Mouse (Mus musculus): ENCODE measurements around the gene Sema6b. TPM values are rescaled to one million over a fixed set of nuclear protein-coding genes. Genes with fewer than 3 reads are reported as not detected.
"Not testable (repeated sequence)": the region's sequence is repeated elsewhere in the genome, so short reads cannot be mapped to it uniquely, and the experiment has no call there.

Sema6b gene
- total and polyA plus RNA-seq, 2 experiments from 2014 or later: 13.2 to 91.6 TPM

- no peak for ATAC-seq
- 2% methylated on average over 11 of the region's 11 CpGs for WGBS
- Histone ChIP-seq H3K27me3 (ENCODE audit: insufficient read depth, low read length) (no peaks in the 10 kb centered on the region), H3K27ac (peak overlapping the region; percentile 80), H3K9me3 (ENCODE audit: low read length) (no peaks in the 10 kb centered on the region), H3K4me1 (ENCODE audit: insufficient read depth, low read length) (peaks cover 18% of the 10 kb centered on the region), H3K9ac (replicated peaks; ENCODE audit: low read length) (peak overlapping the region; percentile 84), H3K4me2 (ENCODE audit: low read depth, low read length) (peak overlapping the region; percentile 97), H3K4me3 (ENCODE audit: low read length) (peak overlapping the region; percentile 96), H3K36me3 (ENCODE audit: insufficient read depth, low read length) (peaks cover 5% of the 10 kb centered on the region; the same call in 1 of the 2 replicates)
- no peak for TF ChIP-seq CTCF (IDR thresholded peaks at IDR 0.05; ENCODE audit: low read depth)
- peak; percentile 11 for DNase-seq (ENCODE audit: low spot score)
These were observed 60.2 kb downstream of the Sema6b start for GRCm38 (mm10) chr17:56079921-56080320.

DNA sequence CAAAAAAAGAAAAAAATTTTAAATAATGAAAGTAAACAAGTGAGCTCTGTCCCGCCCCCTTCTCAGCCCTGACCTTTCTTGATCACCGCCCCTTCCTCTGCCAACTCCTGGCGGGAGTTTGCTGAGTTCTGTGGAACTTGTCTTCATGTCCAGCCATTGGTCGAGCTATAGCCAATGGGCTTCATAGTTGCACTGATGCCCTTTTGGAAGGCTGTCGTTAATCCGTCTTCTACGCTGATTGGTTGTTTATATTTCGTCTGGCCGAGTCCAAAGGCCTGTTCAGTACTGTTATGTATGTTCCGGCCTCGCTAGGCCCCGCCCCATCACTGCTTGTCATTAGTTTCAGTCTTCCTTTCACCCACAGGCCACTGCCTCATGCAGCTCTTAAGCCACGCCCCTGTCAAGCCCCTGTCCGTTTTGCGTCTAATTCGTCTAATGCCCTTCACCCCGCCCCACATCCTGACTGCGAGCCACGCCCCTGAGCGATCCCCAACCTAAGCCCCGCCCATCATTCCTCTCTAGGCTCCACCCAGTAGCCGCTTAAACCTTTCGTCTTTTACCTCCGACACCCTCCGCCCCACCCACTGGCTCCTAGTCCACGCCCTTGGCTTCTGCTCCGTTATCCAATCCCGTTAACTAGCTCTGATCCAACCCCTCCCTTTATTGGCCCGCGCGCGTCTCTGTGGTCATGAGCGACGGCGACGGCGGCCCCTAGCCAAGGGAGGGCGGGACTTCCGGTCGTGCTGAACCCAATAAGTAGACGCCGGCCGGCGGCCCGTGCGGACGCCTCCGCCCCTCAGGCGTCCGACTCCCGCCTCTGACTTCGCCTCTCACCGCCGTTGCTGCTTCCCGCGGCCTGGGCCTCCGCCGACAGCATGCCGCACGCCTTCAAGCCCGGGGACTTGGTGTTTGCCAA, 61.0 kb downstream of the Sema6b start, which contains the start of gene Hdgfl2:
Gene Hdgfl2, plus strand, starts transcription at position 755 of the 916 bp plus-strand sequence.
- no peak for TF ChIP-seq CTCF (IDR thresholded peaks at IDR 0.05; ENCODE audit: low read depth)
- no peaks in the 10 kb centered on the region for H3K9me3 ChIP-seq (ENCODE audit: low read length)
- 1% methylated on average over 61 of the region's 61 CpGs for WGBS

GRCm38 (mm10) chr17:56078361-56078760, 61.8 kb downstream of the Sema6b start:
- DNase-seq (ENCODE audit: low spot score); ATAC-seq: not testable (repeated sequence)
- H3K4me3 ChIP-seq (ENCODE audit: low read length): peak overlapping the region; percentile 96; the same call in 1 of the 2 replicates

More for the DNA sequence above, 61.0 kb downstream of the Sema6b start, which contains the start of gene Hdgfl2:
- Histone ChIP-seq H3K27ac (peak within 1 kb of the TSS; percentile 80), H3K27me3 (ENCODE audit: insufficient read depth, low read length) (no peaks in the 10 kb centered on the region), H3K4me3 (ENCODE audit: low read length) (peak within 1 kb of the TSS; percentile 96), H3K4me1 (ENCODE audit: insufficient read depth, low read length) (peaks cover 18% of the 10 kb centered on the region), H3K36me3 (ENCODE audit: insufficient read depth, low read length) (peaks cover 4% of the 10 kb centered on the region; the same call in 1 of the 2 replicates), H3K9ac (replicated peaks; ENCODE audit: low read length) (peak within 1 kb of the TSS; percentile 84), H3K4me2 (ENCODE audit: low read depth, low read length) (peak within 1 kb of the TSS; percentile 97)
- ATAC-seq (peak; percentile 94), DNase-seq (ENCODE audit: low spot score) (peak; percentile 100)

DNA sequence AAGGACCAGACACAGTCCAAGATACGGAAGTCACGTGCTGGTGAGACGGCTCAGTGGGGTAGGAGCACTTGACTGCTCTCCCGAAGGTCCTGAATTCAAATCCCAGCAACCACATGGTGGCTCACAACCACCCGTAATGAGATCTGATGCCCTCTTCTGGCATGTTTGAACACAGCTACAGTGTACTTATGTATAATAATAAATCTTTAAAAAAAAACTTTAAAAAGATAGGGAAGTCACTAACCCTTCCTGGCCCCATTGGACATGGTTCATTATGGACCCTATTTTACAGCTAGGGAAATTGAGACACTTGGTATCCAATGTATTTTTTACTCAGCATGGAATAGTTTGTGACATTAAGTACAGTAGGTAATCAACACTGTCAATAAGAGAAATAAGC, 62.6 kb downstream of the Sema6b start:
- Histone ChIP-seq H3K4me3 (ENCODE audit: low read length) (no peak overlapping the region), H3K27ac (no peak overlapping the region), H3K4me1 (ENCODE audit: insufficient read depth, low read length) (peaks cover 23% of the 10 kb centered on the region), H3K4me2 (ENCODE audit: low read depth, low read length) (no peak overlapping the region), H3K9ac (replicated peaks; ENCODE audit: low read length) (no peak overlapping the region), H3K9me3 (ENCODE audit: low read length) (no peaks in the 10 kb centered on the region), H3K36me3 (ENCODE audit: insufficient read depth, low read length) (peaks cover 4% of the 10 kb centered on the region; the same call in 1 of the 2 replicates), H3K27me3 (ENCODE audit: insufficient read depth, low read length) (no peaks in the 10 kb centered on the region)
- DNase-seq (ENCODE audit: low spot score): no peak
- ATAC-seq: no peak
- WGBS: 90% methylated on average over 5 of the region's 5 CpGs
- no peak for TF ChIP-seq CTCF (IDR thresholded peaks at IDR 0.05; ENCODE audit: low read depth)

More at GRCm38 (mm10) chr17:56078361-56078760, 61.8 kb downstream of the Sema6b start:
- not testable (repeated sequence) for H3K27ac ChIP-seq; H3K36me3 ChIP-seq (ENCODE audit: insufficient read depth, low read length); H3K9me3 ChIP-seq (ENCODE audit: low read length); H3K9ac ChIP-seq (replicated peaks; ENCODE audit: low read length); H3K27me3 ChIP-seq (ENCODE audit: insufficient read depth, low read length)
- peak overlapping the region; percentile 43; the same call in 1 of the 2 replicates for H3K4me2 ChIP-seq (ENCODE audit: low read depth, low read length)
- H3K4me1 ChIP-seq (ENCODE audit: insufficient read depth, low read length): peaks cover 23% of the 10 kb centered on the region
- 63% methylated on average over 9 of the region's 9 CpGs for WGBS

GRCm38 (mm10) chr17:56074827-56075208, 65.3 kb downstream of the Sema6b start, which contains the start of gene Ubxn6:
Gene Ubxn6 (minus strand): TSS chr17:56075028.
- under 1% methylated on average over 35 of the region's 35 CpGs for WGBS
- Histone ChIP-seq H3K4me2 (ENCODE audit: low read depth, low read length) (peak within 1 kb of the TSS; percentile 66), H3K4me1 (ENCODE audit: insufficient read depth, low read length) (peaks cover 5% of the 10 kb centered on the region; the same call in 1 of the 2 replicates), H3K27ac (peak within 1 kb of the TSS; percentile 93), H3K27me3 (ENCODE audit: insufficient read depth, low read length) (no peaks in the 10 kb centered on the region), H3K4me3 (ENCODE audit: low read length) (peak within 1 kb of the TSS; percentile 79), H3K9me3 (ENCODE audit: low read length) (no peaks in the 10 kb centered on the region), H3K36me3 (ENCODE audit: insufficient read depth, low read length) (peaks cover 26% of the 10 kb centered on the region; the same call in 1 of the 2 replicates), H3K9ac (replicated peaks; ENCODE audit: low read length) (peak within 1 kb of the TSS; percentile 78)
- ATAC-seq: peak; percentile 61
- peak; percentile 68 for TF ChIP-seq CTCF (IDR thresholded peaks at IDR 0.05; ENCODE audit: low read depth)
- DNase-seq (ENCODE audit: low spot score): peak; percentile 98

- no peaks in the 10 kb centered on the region for H3K27me3 ChIP-seq (ENCODE audit: insufficient read depth, low read length)
- H3K9ac ChIP-seq (replicated peaks; ENCODE audit: low read length): peak overlapping the region; percentile 78
- peak overlapping the region; percentile 93 for H3K27ac ChIP-seq
- H3K36me3 ChIP-seq (ENCODE audit: insufficient read depth, low read length): peaks cover 32% of the 10 kb centered on the region
- no peak for TF ChIP-seq CTCF (IDR thresholded peaks at IDR 0.05; ENCODE audit: low read depth)
- peak; percentile 78 for DNase-seq (ENCODE audit: low spot score)
- H3K4me1 ChIP-seq (ENCODE audit: insufficient read depth, low read length): peaks cover 5% of the 10 kb centered on the region; the same call in 1 of the 2 replicates
- ATAC-seq: peak; percentile 14; the same call in 1 of the 2 replicates
- 9% methylated on average over 22 of the region's 22 CpGs for WGBS
- no peaks in the 10 kb centered on the region for H3K9me3 ChIP-seq (ENCODE audit: low read length)
- peak overlapping the region; percentile 66 for H3K4me2 ChIP-seq (ENCODE audit: low read depth, low read length)
- peak overlapping the region; percentile 79 for H3K4me3 ChIP-seq (ENCODE audit: low read length)
These were observed 65.9 kb downstream of the Sema6b start for GRCm38 (mm10) chr17:56074097-56074826.

Small RNAs within 50 kb of the gene (microRNA-seq; reads per million reads assigned to microRNA genes)
- 0 reads per million in 2 experiments for gene Gm44397

Other genes starting within 250 kb of the Sema6b start
- gene Zfp959, start 248.2 kb downstream of the Sema6b start, total RNA-seq (2014; rRNA removed): 4.8 and 8.8 TPM in 2 replicates
- gene Zfp959, start 248.2 kb downstream of the Sema6b start, polyA plus RNA-seq (2015; fragmentation: Nextera tagmentation; extraction: Ambion mirVana): 7.5 and 8.9 TPM in 2 replicates
- gene Zfp119b, start 190.8 kb downstream of the Sema6b start, total RNA-seq (2014; rRNA removed): 1.8 and 4.3 TPM in 2 replicates
- gene Zfp119b, start 190.8 kb downstream of the Sema6b start, polyA plus RNA-seq (2015; fragmentation: Nextera tagmentation; extraction: Ambion mirVana): 5.6 and 6.8 TPM in 2 replicates
- gene Ebi3, start 187.7 kb downstream of the Sema6b start, total RNA-seq (2014; rRNA removed): 0.61 and 3.8 TPM in 2 replicates
- 5.2 and 7.3 TPM in 2 replicates for gene Ebi3, start 187.7 kb downstream of the Sema6b start, polyA plus RNA-seq (2015; fragmentation: Nextera tagmentation; extraction: Ambion mirVana)
- gene Yju2, start 181.2 kb downstream of the Sema6b start, total RNA-seq (2014; rRNA removed): 6.8 and 18.3 TPM in 2 replicates
- gene Yju2, start 181.2 kb downstream of the Sema6b start, polyA plus RNA-seq (2015; fragmentation: Nextera tagmentation; extraction: Ambion mirVana): 16.7 and 19.4 TPM in 2 replicates
- 233 and 250 TPM in 2 replicates for gene Shd, start 169.9 kb downstream of the Sema6b start, total RNA-seq (2014; rRNA removed)
- 150 and 152 TPM in 2 replicates for gene Shd, start 169.9 kb downstream of the Sema6b start, polyA plus RNA-seq (2015; fragmentation: Nextera tagmentation; extraction: Ambion mirVana)
- gene Fsd1, start 153.8 kb downstream of the Sema6b start, total RNA-seq (2014; rRNA removed): 136 and 140 TPM in 2 replicates
- gene Fsd1, start 153.8 kb downstream of the Sema6b start, polyA plus RNA-seq (2015; fragmentation: Nextera tagmentation; extraction: Ambion mirVana): 178 and 193 TPM in 2 replicates
- 5.4 and 5.9 TPM in 2 replicates for gene Stap2, start 134.8 kb downstream of the Sema6b start, total RNA-seq (2014; rRNA removed)
- gene Stap2, start 134.8 kb downstream of the Sema6b start, polyA plus RNA-seq (2015; fragmentation: Nextera tagmentation; extraction: Ambion mirVana): 4.3 and 4.6 TPM in 2 replicates
- gene Mpnd, start 134.6 kb downstream of the Sema6b start, total RNA-seq (2014; rRNA removed): 185 and 186 TPM in 2 replicates
- gene Mpnd, start 134.6 kb downstream of the Sema6b start, polyA plus RNA-seq (2015; fragmentation: Nextera tagmentation; extraction: Ambion mirVana): 106 and 107 TPM in 2 replicates
- gene Sh3gl1, start 103.7 kb downstream of the Sema6b start, total RNA-seq (2014; rRNA removed): 76.0 and 79.5 TPM in 2 replicates
- 84.5 and 87.6 TPM in 2 replicates for gene Sh3gl1, start 103.7 kb downstream of the Sema6b start, polyA plus RNA-seq (2015; fragmentation: Nextera tagmentation; extraction: Ambion mirVana)
- gene Chaf1a, start 99.9 kb downstream of the Sema6b start, total RNA-seq (2014; rRNA removed): 5.8 and 6.1 TPM in 2 replicates
- gene Chaf1a, start 99.9 kb downstream of the Sema6b start, polyA plus RNA-seq (2015; fragmentation: Nextera tagmentation; extraction: Ambion mirVana): 4.5 and 5.3 TPM in 2 replicates
- 92.0 and 111 TPM in 2 replicates for gene Ubxn6, start 65.3 kb downstream of the Sema6b start, total RNA-seq (2014; rRNA removed)
- gene Ubxn6, start 65.3 kb downstream of the Sema6b start, polyA plus RNA-seq (2015; fragmentation: Nextera tagmentation; extraction: Ambion mirVana): 75.2 and 77.7 TPM in 2 replicates
- gene Hdgfl2, start 60.7 kb downstream of the Sema6b start, total RNA-seq (2014; rRNA removed): 57.5 and 70.0 TPM in 2 replicates
- gene Hdgfl2, start 60.7 kb downstream of the Sema6b start, polyA plus RNA-seq (2015; fragmentation: Nextera tagmentation; extraction: Ambion mirVana): 109 and 119 TPM in 2 replicates
- 0.61 and 0.99 TPM in 2 replicates for gene Plin4, start 30.5 kb downstream of the Sema6b start, total RNA-seq (2014; rRNA removed)
- gene Plin4, start 30.5 kb downstream of the Sema6b start, polyA plus RNA-seq (2015; fragmentation: Nextera tagmentation; extraction: Ambion mirVana): 0.08 and 0.11 TPM in 2 replicates
- 2.2 and 3.3 TPM in 2 replicates for gene Plin5, start 22.7 kb downstream of the Sema6b start, total RNA-seq (2014; rRNA removed)
- gene Plin5, start 22.7 kb downstream of the Sema6b start, polyA plus RNA-seq (2015; fragmentation: Nextera tagmentation; extraction: Ambion mirVana): 4.1 and 4.4 TPM in 2 replicates
- 0.21 TPM in 1 of 2 replicates, not detected in the other for gene Lrg1, start 18.3 kb downstream of the Sema6b start, total RNA-seq (2014; rRNA removed)
- gene Lrg1, start 18.3 kb downstream of the Sema6b start, polyA plus RNA-seq (2015; fragmentation: Nextera tagmentation; extraction: Ambion mirVana): 0.90 and 0.95 TPM in 2 replicates
- gene Tnfaip8l1, start 22.1 kb upstream of the Sema6b start, total RNA-seq (2014; rRNA removed): 14.4 and 17.8 TPM in 2 replicates
- 6.9 and 7.1 TPM in 2 replicates for gene Tnfaip8l1, start 22.1 kb upstream of the Sema6b start, polyA plus RNA-seq (2015; fragmentation: Nextera tagmentation; extraction: Ambion mirVana)
- gene Mydgf, start 43.6 kb upstream of the Sema6b start, total RNA-seq (2014; rRNA removed): 58.1 and 59.0 TPM in 2 replicates
- gene Mydgf, start 43.6 kb upstream of the Sema6b start, polyA plus RNA-seq (2015; fragmentation: Nextera tagmentation; extraction: Ambion mirVana): 86.6 and 86.9 TPM in 2 replicates
- gene Dpp9, start 78.6 kb upstream of the Sema6b start, total RNA-seq (2014; rRNA removed): 30.3 and 31.3 TPM in 2 replicates
- gene Dpp9, start 78.6 kb upstream of the Sema6b start, polyA plus RNA-seq (2015; fragmentation: Nextera tagmentation; extraction: Ambion mirVana): 18.9 and 19.0 TPM in 2 replicates
- gene Fem1a, start 116.5 kb upstream of the Sema6b start, total RNA-seq (2014; rRNA removed): 47.0 and 49.2 TPM in 2 replicates
- gene Fem1a, start 116.5 kb upstream of the Sema6b start, polyA plus RNA-seq (2015; fragmentation: Nextera tagmentation; extraction: Ambion mirVana): 15.1 and 15.7 TPM in 2 replicates
- gene Ticam1, start 136.4 kb upstream of the Sema6b start, total RNA-seq (2014; rRNA removed): 3.1 and 3.4 TPM in 2 replicates
- gene Ticam1, start 136.4 kb upstream of the Sema6b start, polyA plus RNA-seq (2015; fragmentation: Nextera tagmentation; extraction: Ambion mirVana): 1.2 and 1.3 TPM in 2 replicates
- 12.4 and 13.9 TPM in 2 replicates for gene Plin3, start 152.5 kb upstream of the Sema6b start, total RNA-seq (2014; rRNA removed)
- 16.0 and 17.0 TPM in 2 replicates for gene Plin3, start 152.5 kb upstream of the Sema6b start, polyA plus RNA-seq (2015; fragmentation: Nextera tagmentation; extraction: Ambion mirVana)
- not detected in 2 replicates for gene Arrdc5, start 159.9 kb upstream of the Sema6b start, total RNA-seq (2014; rRNA removed)
- not detected in 2 replicates for gene Arrdc5, start 159.9 kb upstream of the Sema6b start, polyA plus RNA-seq (2015; fragmentation: Nextera tagmentation; extraction: Ambion mirVana)
- 28.2 and 31.4 TPM in 2 replicates for gene Uhrf1, start 163.0 kb upstream of the Sema6b start, total RNA-seq (2014; rRNA removed)
- 18.8 and 20.5 TPM in 2 replicates for gene Uhrf1, start 163.0 kb upstream of the Sema6b start, polyA plus RNA-seq (2015; fragmentation: Nextera tagmentation; extraction: Ambion mirVana)
- 137 and 144 TPM in 2 replicates for gene Kdm4b, start 185.7 kb upstream of the Sema6b start, total RNA-seq (2014; rRNA removed)
- 42.5 and 42.6 TPM in 2 replicates for gene Kdm4b, start 185.7 kb upstream of the Sema6b start, polyA plus RNA-seq (2015; fragmentation: Nextera tagmentation; extraction: Ambion mirVana)

Data from hindbrain, postnatal 0 days (tissue).